Mouse (Mus musculus) ovary, postnatal 10 days (tissue): ENCODE results near the gene Snx6.
A peak's percentile ranks its signal among the peaks of the same experiment; 100 is the strongest.
"Not testable (repeated sequence)": the region's sequence is repeated elsewhere in the genome, so short reads cannot be mapped to it uniquely, and the experiment has no call there.

ENCODE experiments used
- DNase-seq: peaks from one replicate; pipeline ENCODE4 v3.0.0; 2022; ENCODE audit warnings: low spot score

Gene Snx6

DNA sequence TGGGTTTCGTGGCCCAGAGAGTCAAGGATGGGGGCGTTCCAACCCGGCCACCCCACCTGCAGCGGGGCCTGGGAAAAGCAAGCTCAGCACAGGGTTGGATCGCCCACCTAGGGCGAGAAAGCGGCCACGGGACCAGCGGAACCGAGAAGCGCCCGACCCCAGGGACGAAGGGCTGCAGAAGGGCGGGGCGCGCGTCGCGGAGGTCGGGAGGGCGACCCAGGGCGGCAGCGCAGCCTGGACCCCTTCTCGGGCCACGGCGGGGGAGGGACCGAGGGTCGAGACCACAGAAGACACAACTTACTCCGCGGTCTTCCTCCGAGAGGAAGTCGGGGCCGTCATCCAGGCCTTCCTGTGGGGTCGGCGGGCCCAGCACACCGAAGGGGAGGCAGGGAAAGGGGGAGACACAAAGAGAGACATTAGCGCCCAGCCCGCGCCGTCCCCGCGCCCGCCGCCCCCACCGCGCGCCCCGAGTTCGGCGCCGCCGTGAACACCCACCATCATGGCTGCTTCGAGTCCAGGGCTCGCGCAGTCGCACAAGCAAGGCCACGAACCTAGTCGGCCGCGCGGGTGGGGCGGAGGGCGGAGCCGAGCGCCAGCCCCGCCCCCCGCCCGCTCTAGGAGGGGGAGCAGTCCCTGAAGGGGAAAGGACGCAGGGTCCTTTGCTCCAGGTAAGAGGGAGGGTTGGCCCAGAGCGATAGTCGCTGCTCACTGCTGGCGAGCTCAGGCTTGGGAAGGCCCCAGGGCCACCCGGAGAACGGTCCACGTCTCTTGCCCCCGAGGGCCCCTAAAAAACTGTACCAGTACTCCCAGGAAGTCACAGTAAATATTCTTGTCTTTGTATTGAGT is at the start of gene Snx6:
Gene Snx6 (minus strand): TSS at position 551 of the 846 bp plus-strand sequence.
- DNase-seq, result peak; percentile 69

DNA sequence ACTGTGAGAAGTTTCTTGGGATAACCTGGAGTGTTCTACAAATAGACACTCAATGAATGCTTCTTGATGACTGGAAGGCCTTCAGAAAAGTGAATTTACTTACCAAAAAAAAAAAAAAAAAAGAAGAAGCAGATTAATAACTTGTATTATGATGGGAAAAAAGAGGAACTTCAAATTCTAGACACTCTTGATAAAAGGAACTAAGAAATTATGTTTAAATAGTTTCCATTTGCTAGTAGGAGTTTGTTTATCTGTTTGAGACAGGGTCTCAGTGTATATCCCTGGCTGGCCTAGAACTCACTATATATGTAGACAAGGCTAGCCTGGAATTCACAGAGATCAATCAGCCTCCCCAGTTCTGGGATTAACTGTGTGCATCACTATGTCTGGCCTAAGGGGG is 48.9 kb upstream of the Snx6 start:
- no peak for DNase-seq

DNA sequence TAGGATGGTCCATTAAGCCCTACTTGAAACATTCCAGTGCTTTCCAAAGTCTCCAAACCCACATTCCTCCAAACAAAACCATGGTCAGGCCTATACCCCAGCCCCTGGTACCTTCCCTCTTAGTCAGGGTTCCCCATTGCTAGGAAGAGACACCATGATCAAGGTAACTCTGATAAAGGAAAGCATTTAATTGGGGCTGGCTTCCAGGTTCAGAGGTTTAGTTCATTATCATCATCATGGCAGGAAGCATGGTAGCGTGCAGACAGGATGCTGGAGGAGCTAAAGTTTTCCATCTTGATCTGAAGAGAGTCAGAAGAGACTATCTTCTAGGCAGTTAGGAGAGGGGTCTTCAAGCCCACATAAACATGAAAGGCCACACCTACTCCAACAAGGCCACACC is 46.1 kb upstream of the Snx6 start:
- no peak for DNase-seq

DNA sequence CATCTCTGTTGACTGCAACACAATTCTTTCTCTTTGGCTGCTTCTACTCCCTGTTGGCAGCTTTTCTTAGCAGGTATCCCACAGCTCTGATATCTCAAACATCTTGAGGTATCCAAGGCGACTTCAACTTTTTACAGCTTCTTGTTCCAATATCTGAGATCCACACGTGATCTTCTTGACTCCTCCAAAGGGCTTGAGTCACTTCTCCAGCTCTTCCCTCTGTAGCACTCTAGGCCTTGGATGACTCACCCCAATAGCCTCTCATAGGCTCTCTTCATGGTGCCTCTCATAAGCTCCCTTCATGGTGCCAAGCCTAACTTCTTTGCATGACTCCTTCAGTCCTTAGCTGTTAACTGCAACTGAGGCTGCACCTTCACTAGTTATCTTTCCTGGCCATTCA is 44.3 kb upstream of the Snx6 start:
- no peak for DNase-seq

DNA sequence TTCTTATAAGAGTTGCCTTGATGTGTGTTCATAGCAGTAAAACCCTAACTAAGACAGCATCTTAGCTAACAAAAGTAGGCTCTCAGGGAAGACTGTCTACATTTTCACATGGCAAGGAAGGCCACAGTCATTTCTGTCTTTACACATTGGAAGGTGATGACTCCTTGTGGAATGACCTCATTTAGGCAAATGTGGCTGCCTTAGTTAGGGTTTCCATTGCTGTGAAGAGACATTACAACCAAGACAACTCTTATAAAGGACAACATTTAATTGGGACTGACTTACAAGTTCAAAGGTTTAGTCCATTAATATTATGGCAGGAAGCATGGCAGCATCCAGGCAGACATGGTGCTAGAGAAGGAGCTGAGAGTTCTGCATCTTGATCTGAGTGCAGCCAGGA is 43.4 kb upstream of the Snx6 start:
- DNase-seq, result no peak

DNA sequence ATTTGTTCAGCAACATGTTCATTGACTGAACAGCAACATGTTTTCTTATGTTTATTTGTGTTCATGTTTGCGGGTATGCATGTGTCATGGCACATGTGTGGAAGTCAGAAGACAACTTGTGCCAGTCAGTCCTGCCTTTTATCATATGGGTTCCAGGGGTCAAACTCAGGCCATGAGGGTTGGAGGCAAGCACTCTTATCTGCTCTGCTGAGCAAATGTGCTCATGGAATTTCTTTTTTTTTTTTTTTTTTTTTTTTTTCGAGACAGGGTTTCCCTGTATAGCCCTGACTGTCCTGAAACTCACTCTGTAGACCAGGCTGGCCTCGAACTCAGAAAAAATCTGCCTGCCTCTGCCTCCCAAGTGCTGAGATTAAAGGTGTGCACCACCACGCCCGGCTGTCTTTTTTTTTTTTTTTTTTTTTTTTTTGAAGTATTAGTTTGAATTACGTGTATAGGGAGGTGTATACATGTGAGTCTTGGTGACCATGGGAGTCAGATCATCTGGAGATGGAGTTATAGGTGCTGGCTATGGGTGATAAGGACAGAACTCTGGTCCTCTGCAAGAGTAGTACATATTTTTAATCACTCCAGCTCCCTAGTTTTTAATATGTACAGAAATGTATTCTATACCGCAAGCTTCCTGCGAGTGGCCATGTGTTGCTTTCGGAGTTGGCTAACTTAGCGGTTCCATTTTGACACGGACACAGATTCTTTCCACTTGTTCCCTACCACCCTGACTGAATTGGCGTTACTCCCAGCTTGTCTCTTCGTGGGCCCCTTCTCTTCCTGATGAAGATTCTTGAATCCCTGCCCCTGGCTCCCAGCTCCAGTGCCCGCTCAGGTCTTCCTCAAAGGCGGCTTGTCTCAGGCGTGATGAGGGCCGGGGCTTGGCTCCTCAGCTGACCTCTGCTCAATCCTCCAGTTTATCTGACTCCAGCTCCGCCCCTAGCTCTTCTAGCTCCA is 40.4 kb upstream of the Snx6 start:
- no peak for DNase-seq

DNA sequence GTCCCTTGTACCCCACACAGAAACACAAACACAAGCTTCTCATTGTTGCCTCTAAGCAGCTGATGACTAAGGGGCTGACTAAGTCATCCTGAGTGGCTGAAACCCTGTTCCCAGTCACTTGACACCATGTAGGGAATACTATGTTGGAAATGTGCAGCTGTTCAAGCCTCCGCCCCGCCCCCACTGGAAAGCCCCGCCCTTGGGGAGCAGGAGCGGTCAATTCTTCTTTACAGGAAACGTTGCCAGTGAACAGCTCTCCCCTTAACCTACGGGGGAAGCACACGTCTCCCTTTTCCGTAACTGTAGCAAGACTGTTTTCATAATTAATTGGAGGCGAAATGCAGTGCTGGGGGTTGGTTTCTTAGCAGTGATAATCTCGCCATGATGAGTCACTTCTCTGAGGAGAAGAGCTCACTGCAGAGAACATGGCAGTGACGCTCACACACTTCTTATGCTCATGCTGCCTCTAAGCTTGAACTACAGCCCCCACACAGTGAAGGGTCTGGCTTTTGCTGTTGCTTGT is 39.5 kb upstream of the Snx6 start:
- DNase-seq, result peak; percentile 18

DNA sequence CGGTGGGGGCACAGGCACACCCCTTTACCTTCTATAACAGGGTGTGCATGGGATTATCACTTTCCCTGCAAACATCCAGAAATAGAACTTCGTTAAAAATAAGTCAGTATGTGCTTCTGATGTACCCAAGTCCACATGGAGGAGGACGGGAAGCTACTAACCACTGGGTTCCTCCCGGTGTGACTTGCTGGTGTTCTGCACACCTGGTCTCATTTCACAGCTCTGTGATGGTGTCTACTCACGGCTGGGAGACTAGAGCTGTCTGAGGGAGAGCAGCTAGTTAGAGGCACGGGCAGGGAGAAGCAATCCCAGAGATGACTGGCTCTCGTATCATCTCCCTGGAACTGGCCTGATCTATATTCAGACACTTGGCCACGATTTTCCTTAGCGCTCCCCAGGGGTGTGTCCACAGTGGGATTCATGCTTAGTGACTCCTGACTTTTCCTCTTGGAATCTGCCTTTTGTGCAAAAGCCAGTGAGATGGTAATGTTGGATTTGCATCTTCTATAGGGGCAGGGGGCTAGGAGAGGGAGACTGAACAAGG is 38.4 kb upstream of the Snx6 start:
- DNase-seq, result no peak

DNA sequence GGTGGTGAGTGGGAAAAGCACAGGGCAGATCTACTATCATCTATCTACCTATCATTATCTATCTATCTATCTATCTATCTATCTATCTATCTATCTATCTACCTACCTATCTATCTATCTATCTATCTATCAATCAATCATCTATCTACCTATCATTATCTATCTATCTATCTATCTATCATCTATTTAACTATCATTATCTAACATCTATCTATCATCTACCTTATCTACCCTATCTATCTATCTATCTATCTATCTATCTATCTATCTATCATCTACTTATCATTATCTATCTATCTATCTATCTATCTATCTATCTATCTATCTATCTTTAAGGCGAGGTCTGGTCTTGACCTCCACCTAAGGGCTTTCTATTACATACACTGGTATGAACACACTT is 36.4 kb upstream of the Snx6 start:
- not testable (repeated sequence) for DNase-seq

DNA sequence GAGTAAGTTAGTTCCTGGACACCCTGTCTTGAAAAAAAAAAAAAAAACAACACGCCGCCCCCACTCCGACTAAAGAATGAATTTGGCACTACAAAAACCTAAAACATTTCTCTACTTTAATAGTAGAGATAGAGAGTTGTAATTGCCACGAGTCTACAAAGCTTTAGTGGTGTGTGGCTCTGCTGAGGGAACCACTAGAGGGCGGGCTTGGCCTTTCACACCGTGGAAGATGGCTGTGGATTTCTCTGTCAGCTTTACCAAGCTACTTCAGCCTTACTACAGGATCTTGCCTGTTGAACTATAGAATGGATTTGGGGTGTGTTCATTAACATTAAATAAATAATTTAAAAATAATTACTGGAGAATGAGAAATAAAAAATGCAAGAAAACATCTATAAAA is 35.1 kb upstream of the Snx6 start:
- peak; percentile 43 for DNase-seq

DNA sequence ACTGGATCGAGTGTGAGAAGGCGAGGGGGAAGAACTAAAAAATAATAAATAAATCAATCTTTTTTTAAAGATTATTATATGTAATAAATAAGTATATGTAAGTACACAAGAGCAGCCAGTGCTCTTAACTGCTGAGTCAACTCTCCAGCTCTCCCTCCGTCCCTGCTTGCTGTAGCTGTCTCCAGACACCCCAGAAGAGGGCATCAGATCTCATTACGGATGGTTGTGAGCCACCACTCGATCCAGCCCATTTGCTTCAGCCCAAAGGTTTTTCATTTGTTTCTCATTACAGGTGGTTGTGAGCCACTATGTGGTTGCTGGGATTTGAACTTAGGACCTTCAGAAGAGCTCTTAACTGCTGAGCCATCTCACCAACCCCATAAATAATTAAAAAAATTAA is 34.4 kb upstream of the Snx6 start:
- DNase-seq, result no peak

DNA sequence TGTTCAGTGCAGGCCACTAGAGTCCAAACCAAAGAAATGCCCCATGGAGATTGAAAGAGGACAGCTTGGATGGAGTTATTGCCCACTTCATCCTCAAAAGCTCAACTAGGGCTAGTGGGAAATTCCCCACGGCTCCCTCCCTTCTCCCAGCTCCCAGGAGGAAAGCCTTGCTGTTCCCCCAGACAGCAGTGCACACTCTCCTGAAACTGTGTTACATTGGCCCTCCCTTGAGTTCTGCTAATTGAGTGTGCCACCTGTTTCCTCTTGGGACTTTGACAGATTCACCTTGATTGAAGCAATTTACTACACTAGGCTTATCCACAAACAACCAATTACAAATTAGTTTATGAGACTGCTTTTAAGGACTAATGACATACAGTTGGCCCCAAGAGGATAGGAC is 32.5 kb upstream of the Snx6 start:
- no peak for DNase-seq

DNA sequence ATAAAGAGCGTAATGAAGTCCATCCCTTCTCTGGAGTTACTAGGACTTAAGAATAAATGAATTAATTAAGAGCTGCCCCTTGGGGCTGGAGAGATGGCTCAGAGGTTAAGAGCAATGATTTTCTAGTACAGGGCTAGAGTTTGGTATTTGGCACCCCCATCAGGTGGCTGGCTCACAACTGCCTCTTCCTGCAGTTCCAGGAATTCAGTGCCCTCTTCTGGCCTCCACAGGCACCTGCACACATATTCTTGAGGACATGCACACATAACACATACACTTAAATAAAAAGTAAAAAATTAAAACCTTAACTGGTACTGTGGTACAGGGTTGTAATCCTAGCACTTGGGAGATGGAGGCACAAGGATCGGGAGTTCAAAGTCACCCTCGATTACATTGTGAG is 29.7 kb upstream of the Snx6 start:
- no peak for DNase-seq

DNA sequence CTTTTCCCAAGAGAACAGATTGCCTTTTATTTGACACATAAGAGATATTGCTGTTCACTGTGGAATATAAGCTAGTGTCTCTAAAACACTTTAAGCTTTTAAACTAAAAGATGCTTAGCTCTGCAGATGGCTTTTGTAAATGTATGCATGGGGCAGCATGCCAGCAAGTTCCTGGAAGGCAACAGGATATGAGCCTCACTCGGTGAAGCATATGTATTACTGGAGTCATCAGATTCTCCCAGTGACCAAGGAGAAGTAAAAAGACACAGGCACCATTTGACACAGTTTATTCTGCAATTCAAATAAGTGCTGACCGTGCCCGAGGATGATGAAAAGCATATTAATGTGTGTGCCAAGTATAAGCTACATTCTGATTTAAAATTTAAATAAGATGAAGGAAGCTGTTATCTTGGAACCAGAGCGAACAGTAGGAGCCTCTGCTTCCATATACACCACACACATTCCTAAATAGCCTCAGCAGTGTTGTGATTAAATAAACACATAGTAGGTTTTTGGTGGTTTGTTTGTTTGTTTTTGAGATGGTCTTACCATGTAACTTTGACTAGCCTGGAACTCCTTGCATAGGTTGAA is 27.4 kb upstream of the Snx6 start:
- no peak for DNase-seq

DNA sequence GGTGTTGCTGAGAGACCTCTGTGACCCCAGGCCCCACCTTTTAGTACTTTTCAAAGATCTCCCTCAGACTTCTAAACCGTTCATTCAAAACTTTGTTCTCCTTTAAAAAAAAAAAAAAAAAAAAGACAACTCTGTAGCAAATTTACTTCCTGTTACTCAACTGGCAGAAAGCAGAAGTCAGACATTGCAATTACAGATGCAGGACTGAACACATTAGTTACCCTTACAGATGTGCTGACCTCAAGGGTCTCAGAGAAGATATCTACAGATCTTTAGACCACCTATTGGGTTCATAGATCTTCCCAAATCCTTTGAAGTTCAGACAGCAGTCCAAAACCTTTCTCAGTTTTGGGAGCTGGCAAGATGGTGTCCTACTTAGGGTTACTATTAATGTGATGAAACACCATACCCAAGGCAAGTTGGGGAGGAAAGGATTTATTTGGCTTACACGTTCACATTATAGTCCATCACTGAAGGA is 25.2 kb upstream of the Snx6 start:
- DNase-seq, result no peak

DNA sequence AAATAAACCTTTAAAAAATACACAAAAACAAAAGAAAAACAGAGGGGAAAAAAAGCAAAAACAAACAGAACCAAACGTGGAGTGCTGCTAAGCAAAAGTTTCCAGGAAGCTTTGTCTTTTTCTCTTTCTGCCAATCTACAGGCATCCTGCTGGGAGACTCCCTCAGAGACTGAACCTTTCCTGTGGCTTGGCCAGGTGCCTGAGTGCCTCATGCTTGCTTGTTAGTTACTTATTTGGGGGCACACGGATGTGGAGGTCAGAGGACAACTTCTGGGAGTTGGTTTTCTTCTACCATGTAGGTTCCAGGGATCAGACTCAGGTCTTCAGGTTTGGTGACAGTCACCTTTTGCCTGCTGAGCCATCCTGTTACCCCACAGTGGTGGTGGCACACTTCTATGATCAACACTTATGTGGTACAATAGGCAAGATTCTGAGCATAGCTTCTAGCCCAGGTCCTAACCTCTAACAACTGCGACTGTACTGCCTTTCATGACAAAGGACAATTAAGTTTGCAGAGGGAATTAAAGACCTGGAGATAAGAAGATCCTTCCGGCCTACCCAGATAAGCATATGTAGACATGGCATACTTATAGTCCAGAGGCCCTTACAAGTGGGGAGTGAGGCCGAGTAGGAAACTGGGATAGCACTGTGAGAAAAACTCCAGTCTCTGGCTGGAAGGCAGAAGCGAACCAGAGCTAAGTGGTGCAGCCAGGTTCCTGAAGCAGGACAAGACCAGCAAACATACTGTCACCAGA is 23.9 kb upstream of the Snx6 start:
- DNase-seq, result no peak

DNA sequence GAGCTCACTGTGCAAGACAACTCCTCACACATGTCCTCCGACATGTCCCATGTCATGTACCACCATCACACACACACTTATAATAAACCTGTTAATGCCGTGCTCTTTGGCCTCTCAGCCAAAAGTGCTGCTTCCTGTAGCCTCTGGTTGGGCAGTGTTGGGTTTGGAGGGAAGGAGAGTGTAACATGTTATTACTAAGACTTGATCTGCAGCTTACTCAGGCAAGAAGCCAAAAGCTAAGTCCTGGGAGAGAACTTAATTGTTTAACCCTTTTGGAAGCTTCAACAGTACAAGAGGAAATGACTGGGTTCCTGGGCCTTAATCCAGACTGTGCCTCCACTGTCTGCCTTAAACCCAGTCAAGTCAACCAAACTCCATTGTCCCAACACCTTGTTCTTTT is 14.6 kb upstream of the Snx6 start:
- no peak for DNase-seq

DNA sequence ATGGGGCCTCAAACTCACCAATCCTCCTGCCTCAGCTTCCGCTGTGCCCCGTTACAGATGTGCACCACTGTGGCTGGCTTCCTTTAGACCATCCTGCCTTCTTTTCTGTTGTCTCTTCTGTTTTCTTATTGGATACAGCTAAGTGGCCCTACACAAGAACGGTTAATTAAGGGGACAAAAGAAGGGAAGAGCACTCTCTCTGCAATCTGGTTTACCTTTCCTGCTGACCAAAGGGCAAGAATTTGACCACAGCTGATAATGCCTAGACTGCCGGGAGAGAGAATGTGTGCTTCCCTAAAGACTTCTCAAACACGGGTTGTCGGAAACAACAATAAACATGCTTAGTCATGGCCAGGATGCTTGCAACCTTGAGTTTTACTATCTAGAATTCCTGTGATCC is 12.0 kb upstream of the Snx6 start:
- DNase-seq, result no peak

DNA sequence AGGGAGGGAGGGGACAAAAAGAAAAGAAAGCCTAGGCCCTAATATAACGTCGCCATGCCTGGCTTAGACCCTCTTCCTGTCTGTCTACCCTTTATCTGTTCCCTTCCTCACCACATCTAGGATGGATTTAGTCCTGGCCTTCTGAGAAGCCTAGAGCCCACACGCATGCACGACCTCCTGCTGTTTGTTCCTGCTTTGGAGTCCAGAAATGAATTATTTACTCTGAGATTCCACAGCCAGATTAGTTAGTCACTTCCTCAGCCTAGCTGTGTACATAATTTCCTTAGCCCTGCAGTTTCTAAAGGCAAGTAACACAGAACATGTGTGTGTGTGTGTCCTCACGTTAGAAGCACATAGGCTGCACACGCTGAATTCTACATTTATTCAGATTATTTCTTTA is 10.6 kb upstream of the Snx6 start:
- no peak for DNase-seq

DNA sequence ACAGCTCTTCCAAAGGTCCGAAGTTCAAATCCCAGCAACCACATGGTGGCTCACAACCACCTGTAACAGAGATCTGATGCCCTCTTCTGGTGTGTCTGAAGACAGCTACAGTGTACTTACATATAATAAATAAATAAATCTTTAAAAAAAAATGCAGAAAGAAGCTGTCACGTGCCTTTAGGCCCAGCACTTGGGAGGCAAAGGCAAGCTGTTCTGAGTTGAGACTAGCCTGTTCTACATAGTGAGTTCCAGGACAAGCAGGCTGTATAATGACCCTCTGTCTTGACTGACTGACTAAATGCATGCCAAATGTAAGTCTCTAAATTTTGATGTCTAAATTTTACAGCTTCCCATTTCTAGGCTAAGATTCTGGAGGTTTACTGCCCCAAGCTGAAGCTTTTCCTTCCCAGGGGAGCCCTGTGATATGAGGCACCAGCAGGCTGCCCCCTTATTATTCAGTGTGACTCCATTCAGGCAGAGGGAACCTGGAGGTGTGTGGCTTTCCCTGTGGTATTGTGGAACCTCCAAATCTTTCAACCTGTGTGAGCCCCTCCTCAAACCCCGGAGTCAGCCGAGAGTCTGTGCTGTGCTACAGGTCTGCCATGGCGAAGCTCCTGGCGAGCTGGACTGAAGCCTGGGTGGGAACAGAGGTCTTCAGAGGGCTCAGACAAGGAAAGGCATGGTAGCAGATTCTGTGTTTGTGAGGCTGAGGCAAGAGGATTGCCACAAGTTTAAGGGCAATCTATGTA is 9.9 kb upstream of the Snx6 start:
- DNase-seq, result no peak

DNA sequence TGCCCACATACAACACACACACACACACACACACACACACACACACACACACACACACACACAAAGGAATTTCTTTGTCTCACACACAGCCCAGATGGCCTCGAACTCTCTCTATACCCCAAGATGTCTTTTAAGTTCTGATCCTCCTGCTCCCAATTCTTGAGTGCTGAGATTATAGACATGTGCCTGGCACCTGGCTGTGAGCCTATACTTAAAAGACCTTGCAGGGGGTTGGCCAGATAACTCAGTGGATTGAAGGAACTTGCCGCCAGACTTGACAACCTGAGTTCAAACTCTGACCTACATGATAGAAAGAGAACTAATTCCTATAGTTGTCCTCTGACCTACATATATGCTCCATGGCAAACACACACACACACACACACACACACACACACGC is 8.0 kb upstream of the Snx6 start:
- DNase-seq, result no peak
